Mouse (Mus musculus) stomach, embryonic 14.5 days (tissue): ENCODE data around the gene Prpf6. TPM values are rescaled to one million over a fixed set of nuclear protein-coding genes. Genes with fewer than 3 reads are reported as not detected.
A peak's percentile ranks its signal among the peaks of the same experiment; 100 is the strongest.

ENCODE experiments used
- ATAC-seq: fragments of 200-750 bp; cut with Nextera tagmentation; 2 replicates; pipeline ENCODE4 v1.8.0; 2017; ENCODE audit warnings: low read depth, moderate TSS enrichment; ENCODE audit not compliant: insufficient number of reproducible peaks, insufficient read depth, low FRiP score
- H3K27ac ChIP-seq: fragments of 300-500 bp; sonication (generic); 2 replicates; pipeline ENCODE4 v1.5.1; 2014; ENCODE audit warnings: mild to moderate bottlenecking, low read length, moderate library complexity, mixed read lengths
- H3K27me3 ChIP-seq: fragments of 300-500 bp; sonication (generic); 2 replicates; pipeline ENCODE4 v1.6.1; 2014; ENCODE audit warnings: low read length, control low read depth, mixed read lengths; ENCODE audit not compliant: control insufficient read depth, insufficient read depth
- H3K36me3 ChIP-seq: fragments of 300-500 bp; sonication (generic); 2 replicates; pipeline ENCODE4 v1.6.1; 2014; ENCODE audit warnings: mild to moderate bottlenecking, control low read depth, low read length, moderate library complexity, mixed read lengths; ENCODE audit not compliant: control insufficient read depth, insufficient read depth
- H3K4me1 ChIP-seq: fragments of 300-500 bp; sonication (generic); 2 replicates; pipeline ENCODE4 v1.6.1; 2014; ENCODE audit warnings: low read length, control low read depth, mixed read lengths; ENCODE audit not compliant: control insufficient read depth, insufficient read depth
- H3K4me2 ChIP-seq: fragments of 300-500 bp; sonication (generic); replicated peaks from 2 replicates; pipeline ENCODE4 v1.6.1; 2014; ENCODE audit warnings: low read depth, low read length, control low read depth
- H3K4me3 ChIP-seq: fragments of 300-500 bp; sonication (generic); 2 replicates; pipeline ENCODE4 v1.5.1; 2014; ENCODE audit warnings: low read depth, low read length, control low read depth
- H3K9ac ChIP-seq: fragments of 300-500 bp; sonication (generic); replicated peaks from 2 replicates; pipeline ENCODE4 v1.6.1; 2014; ENCODE audit warnings: low read depth, mild to moderate bottlenecking, control low read depth, low read length, moderate library complexity, mixed read lengths
- H3K9me3 ChIP-seq: fragments of 300-500 bp; sonication (generic); 2 replicates; pipeline ENCODE4 v1.6.1; 2016; ENCODE audit warnings: low read depth, low read length, control low read depth; ENCODE audit not compliant: control insufficient read depth
- WGBS: fragments of 180-500 bp; shearing (Covaris S2); extraction: QIAGEN DNeasy Blood & Tissue Kit; methylation state at CpG from one replicate; pipeline ENCODE4 v1.1.7; 2014; 5-methylcytosine and 5-hydroxymethylcytosine counted together
- polyA plus RNA-seq: library from polyadenylated mRNA; unstranded; fragments of >200 nt; fragmentation: Nextera tagmentation; extraction: Ambion mirVana; gene quantifications from 2 replicates; pipeline ENCODE4 v1.2.1, GENCODE M21; 2014

The Prpf6 gene
- polyA plus RNA-seq, 1 experiment from 2014 or later, result 60.2 TPM

DNA sequence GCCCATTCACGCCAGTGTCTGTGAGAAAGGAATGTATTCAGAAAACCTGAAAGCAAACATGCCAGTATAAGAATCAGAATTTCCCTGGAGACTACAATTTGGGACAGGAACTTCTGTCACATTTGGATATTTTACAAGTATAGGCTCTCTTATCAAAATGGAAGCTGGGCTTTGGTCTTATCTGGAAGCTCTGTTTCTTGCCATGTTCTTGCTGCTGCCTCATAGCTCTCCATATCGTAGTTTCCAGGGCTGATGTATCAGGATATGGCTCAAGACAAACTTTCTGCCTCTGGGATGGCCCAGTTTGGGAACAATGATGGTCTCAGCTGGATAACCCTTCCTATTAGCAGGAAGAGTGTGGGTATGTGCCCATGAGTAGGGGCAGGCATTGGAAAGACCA lies 15.1 kb upstream of the Prpf6 start:
- no peak for ATAC-seq
- 90% methylated on average over 2 of the region's 2 CpGs for whole genome bisulfite sequencing
- Histone ChIP-seq H3K4me2 (no peak overlapping the region), H3K27ac (no peak overlapping the region), H3K36me3 (peaks cover 19% of the 10 kb centered on the region; the same call in 1 of the 2 replicates), H3K4me1 (peaks cover 25% of the 10 kb centered on the region), H3K9ac (no peak overlapping the region), H3K9me3 (no peaks in the 10 kb centered on the region), H3K27me3 (no peaks in the 10 kb centered on the region), H3K4me3 (no peak overlapping the region)

DNA sequence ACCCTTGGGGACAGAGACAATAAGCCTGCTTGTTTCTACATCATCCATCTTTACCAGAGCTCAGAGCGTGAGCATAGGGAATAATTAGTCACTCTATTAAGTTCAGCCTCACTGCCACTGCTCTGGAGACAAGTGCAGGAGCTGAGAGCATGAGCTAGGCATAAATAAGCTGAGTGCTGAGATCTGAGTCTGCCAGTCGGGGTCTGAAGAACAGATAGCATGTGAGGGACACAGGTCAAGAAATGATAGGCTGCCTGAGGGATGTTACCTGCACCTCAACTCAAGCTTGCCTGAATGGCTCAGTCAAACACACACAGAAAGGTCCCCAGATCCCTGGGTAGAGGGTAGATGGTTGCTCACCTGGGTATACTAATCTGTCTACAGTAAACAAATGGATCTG lies 14.5 kb upstream of the Prpf6 start:
- Histone ChIP-seq H3K27me3 (no peaks in the 10 kb centered on the region), H3K27ac (no peak overlapping the region), H3K4me2 (no peak overlapping the region), H3K36me3 (peaks cover 14% of the 10 kb centered on the region; the same call in 1 of the 2 replicates), H3K4me1 (peaks cover 25% of the 10 kb centered on the region), H3K4me3 (no peak overlapping the region), H3K9ac (no peak overlapping the region), H3K9me3 (no peaks in the 10 kb centered on the region)
- no peak for ATAC-seq
- 69% methylated on average over 2 of the region's 2 CpGs for WGBS

DNA sequence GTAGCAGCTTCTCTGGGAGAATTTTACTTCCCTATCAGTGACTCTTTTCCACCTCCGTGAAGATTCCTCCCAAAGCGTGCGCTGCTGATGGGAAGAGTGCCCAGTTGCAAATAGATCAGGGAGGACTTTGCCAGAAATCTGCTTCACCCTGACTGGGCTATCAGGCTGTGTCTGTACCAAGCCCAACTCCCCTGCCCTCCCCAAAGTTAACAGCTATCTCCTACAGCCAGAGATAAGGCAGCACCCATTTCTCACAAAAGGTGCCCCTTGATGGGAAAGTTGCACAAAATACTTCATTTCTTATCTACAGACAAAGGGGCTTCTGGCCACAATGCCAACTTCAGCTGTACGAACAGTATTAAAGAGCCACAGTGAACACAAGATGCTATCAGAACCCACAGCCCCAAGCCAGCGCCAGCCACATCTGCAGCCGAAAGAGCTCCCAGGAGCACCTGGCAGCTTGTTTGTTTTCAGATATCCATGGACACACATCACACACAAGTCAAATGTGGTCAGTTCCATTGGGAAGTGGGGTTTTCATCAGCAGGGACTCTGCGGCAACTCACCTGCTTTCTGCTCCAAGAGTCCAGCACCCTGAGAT lies 13.6 kb upstream of the Prpf6 start:
- peaks cover 8% of the 10 kb centered on the region; the same call in 1 of the 2 replicates for H3K36me3 ChIP-seq
- no peaks in the 10 kb centered on the region for H3K9me3 ChIP-seq
- H3K9ac ChIP-seq, result no peak overlapping the region
- H3K4me3 ChIP-seq, result no peak overlapping the region
- ATAC-seq, result no peak
- no peaks in the 10 kb centered on the region for H3K27me3 ChIP-seq
- H3K4me1 ChIP-seq, result peaks cover 25% of the 10 kb centered on the region
- WGBS, result 71% methylated on average over 7 of the region's 7 CpGs
- no peak overlapping the region for H3K27ac ChIP-seq
- no peak overlapping the region for H3K4me2 ChIP-seq

DNA sequence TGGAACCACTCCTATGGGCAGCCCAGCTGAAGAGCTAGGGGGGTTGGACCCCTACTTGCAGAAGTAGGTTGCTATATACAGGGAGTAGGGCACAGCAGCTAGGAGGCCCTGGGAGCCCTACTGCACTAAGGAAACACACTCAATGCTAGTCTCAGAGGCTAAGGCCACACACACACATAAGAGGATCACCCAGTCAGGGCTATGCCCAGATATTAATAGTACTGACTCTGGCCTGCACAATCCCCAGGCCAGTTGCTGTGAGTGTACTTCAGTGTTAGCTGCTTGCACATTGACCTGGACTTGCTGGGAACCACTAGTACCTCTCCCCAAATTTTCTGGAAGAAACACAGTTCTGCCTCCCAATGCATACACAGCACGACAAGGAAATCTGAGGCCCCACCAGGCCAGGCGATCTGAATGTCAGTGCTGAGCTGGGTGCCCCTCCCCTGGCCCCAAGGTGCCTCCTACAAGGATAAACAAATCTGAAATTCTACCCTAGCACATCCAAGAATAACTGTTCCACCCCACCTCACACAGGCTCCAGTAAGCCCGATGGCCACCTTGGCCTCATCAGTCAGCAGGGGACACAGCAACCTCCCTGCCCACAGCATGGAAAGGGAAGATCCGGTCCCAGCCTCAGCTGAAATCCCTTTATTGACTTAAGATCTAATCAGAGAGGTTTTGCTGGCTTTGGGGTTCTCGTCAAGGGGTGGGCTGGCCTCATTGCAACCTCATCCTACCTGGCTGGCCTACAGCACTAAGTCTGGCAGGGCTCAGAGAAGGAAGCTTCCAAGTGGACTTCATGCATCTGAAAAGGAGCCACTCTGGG lies 12.7 kb upstream of the Prpf6 start:
- H3K27ac ChIP-seq, result no peak overlapping the region
- H3K9me3 ChIP-seq, result no peaks in the 10 kb centered on the region
- peaks cover 25% of the 10 kb centered on the region for H3K4me1 ChIP-seq
- no peak overlapping the region for H3K4me3 ChIP-seq
- no peak for ATAC-seq
- peak overlapping the region; percentile 18 for H3K4me2 ChIP-seq
- H3K9ac ChIP-seq, result no peak overlapping the region
- peaks cover 12% of the 10 kb centered on the region for H3K36me3 ChIP-seq
- H3K27me3 ChIP-seq, result no peaks in the 10 kb centered on the region
- 18% methylated on average over 5 of the region's 5 CpGs for WGBS

DNA sequence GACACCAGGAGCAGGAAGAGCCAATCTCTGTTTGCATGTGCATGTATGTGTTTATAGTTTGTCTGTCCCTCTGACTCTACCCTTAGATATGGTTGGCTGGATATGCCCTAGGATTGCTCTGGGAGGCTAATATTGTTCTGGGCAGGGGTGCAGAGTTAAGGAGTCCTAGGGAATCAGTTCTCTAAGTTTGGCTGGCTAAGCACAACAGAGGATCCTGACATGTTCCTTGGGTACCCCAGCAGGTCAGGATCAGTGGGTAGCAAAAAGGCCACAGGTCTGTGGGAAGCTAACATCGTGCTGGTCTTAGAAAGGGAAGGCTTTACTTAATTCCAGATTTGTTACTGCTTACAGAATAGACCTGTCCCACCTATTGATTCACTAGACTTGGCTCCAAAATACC lies 12.0 kb upstream of the Prpf6 start:
- Histone ChIP-seq H3K4me3 (no peak overlapping the region), H3K27me3 (no peaks in the 10 kb centered on the region), H3K9ac (no peak overlapping the region), H3K9me3 (no peaks in the 10 kb centered on the region), H3K36me3 (peaks cover 15% of the 10 kb centered on the region), H3K27ac (no peak overlapping the region), H3K4me1 (peaks cover 25% of the 10 kb centered on the region), H3K4me2 (no peak overlapping the region)
- ATAC-seq, result no peak
- WGBS, result 88% methylated on average over 1 of the region's 1 CpGs

DNA sequence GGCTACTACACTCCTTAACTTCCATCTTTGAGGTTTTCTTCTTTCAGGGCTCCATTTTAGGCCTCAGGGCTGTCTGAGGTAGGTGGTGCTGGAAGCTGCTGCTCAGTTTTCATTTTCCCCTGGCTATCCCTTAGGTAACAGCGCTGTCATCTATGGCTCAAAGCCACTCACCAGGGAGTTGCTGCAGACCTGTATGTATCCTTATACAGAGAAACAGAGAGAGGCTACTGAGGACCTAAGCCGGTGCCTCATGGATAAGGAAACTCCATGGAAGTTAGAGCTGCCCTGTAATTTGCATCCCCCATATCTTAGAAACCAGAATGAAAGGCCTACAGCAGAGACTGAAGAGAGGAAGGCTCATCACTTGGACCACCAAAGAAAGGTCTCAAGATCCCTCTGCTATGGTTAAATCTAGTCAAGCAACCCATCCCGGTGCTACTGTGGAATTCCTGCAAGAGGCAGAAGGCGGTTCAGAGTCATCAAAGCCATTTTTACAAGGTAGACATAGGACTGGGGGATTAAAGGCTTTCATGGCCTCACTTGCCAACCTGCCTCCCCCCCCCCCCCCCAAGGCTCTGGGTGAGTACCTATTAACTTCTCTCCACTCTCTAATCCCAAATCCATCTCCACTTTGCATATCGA lies 11.4 kb upstream of the Prpf6 start:
- H3K4me3 ChIP-seq, result peak overlapping the region; percentile 87
- no peak for ATAC-seq
- H3K4me1 ChIP-seq, result peaks cover 25% of the 10 kb centered on the region
- peaks cover 18% of the 10 kb centered on the region for H3K36me3 ChIP-seq
- H3K27ac ChIP-seq, result peak overlapping the region; percentile 66; the same call in 1 of the 2 replicates
- peak overlapping the region; percentile 94 for H3K4me2 ChIP-seq
- H3K9me3 ChIP-seq, result no peaks in the 10 kb centered on the region
- peak overlapping the region; percentile 92; the same call in 1 of the 2 replicates for H3K9ac ChIP-seq
- no peaks in the 10 kb centered on the region for H3K27me3 ChIP-seq
- WGBS, result 80% methylated on average over 5 of the region's 5 CpGs

DNA sequence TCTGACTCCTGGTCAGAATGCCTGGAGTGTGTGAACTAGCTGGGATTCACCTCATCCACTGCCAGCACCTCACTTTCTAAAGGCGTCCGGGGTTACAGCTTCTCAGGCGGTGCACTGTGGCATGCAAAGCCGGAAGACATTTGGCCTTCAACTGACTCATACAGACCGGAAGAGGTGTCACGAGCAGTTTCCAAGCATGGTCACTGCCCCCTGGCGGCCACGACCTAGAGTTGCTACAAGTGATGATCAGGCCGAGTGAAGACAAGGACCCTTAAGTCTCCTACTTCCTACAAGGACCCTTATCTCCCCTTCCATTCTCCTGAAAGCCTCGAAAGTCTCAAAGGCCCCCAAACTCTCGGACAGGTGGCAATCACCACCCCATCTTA lies 10.7 kb upstream of the Prpf6 start:
- WGBS, result 0% methylated on average over 11 of the region's 11 CpGs
- ATAC-seq, result peak; percentile 80

DNA sequence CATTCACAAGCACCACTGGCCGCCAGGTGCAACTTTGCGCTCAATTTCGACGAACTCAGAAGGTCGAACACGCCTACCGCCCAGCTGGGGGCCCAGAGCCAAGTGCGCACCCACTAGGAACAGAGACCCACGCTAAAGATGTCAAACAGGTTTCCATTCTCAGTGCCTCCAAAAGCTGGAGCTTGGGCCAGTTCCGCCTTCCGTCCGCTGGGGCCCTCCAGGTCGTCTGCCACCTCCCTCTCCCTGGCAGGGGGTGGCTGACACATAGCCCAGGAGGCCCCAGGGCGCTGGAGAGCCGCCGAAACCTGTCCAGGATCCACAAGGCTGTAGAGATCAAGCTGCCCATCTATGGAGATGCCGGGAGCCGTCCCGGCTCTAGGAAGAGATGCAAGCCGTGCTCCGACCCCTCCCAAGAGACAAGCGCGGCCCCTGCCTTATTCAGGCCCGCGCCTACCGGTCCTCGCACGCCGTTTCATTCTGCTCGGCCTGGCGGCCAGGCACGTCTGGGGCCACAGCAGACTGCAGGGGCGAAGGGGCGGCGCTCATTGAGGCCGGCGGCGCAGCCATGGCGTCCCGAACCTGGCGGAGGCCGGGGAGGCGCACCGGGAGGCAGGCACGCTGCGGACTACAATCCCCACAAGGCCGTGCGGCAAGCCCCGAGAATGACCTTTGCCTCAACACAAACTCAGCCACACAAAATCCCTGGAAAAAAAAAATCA lies 10.1 kb upstream of the Prpf6 start:
- H3K4me1 ChIP-seq, result peaks cover 25% of the 10 kb centered on the region
- peaks cover 31% of the 10 kb centered on the region for H3K36me3 ChIP-seq
- under 1% methylated on average over 49 of the region's 49 CpGs for WGBS
- peak overlapping the region; percentile 87 for H3K4me3 ChIP-seq
- no peaks in the 10 kb centered on the region for H3K9me3 ChIP-seq
- H3K27me3 ChIP-seq, result no peaks in the 10 kb centered on the region
- H3K9ac ChIP-seq, result peak overlapping the region; percentile 92
- ATAC-seq, result peak; percentile 82
- peak overlapping the region; percentile 94 for H3K27ac ChIP-seq
- H3K4me2 ChIP-seq, result peak overlapping the region; percentile 94

More for the DNA sequence above, 10.7 kb upstream of the Prpf6 start:
- Histone ChIP-seq H3K36me3 (peaks cover 26% of the 10 kb centered on the region), H3K9me3 (no peaks in the 10 kb centered on the region), H3K4me2 (peak overlapping the region; percentile 94), H3K27ac (peak overlapping the region; percentile 94), H3K27me3 (no peaks in the 10 kb centered on the region), H3K4me3 (peak overlapping the region; percentile 87), H3K9ac (peak overlapping the region; percentile 92), H3K4me1 (peaks cover 25% of the 10 kb centered on the region)
